Mouse (Mus musculus) C2C12 (cell line): ENCODE measurements at regions not wholly inside any gene's neighbourhood (a gene's known extent, or its start where the extent isn't known, plus 50 kb on each side); places are given as distances from the start of the nearest gene placed in this dataset.

Experiments
- CEBPB ChIP-seq: IDR thresholded peaks from one replicate; pipeline ENCODE4 v1.6.1; 2011; ENCODE audit warnings: low read depth, mild to moderate bottlenecking, control low read depth, moderate library complexity
- CTCF ChIP-seq: IDR thresholded peaks from one replicate; pipeline ENCODE4 v1.5.1; 2011; ENCODE audit not compliant: control insufficient read depth, insufficient read depth, insufficient read length
- MYOD1 ChIP-seq: IDR thresholded peaks from one replicate; pipeline ENCODE4 v1.6.1; 2011; ENCODE audit warnings: low read depth; ENCODE audit not compliant: control insufficient read depth, insufficient read length
- MYOG ChIP-seq: IDR thresholded peaks from one replicate; pipeline ENCODE4 v1.6.1; 2011; ENCODE audit not compliant: control insufficient read depth, insufficient read length; ENCODE audit errors: extremely low read depth

GRCm38 (mm10) chr1:60618389-60618788 is 51.5 kb upstream of the Raph1 start:
- TF ChIP-seq CTCF = no peak
- TF ChIP-seq CEBPB = no peak
- no peak for TF ChIP-seq MYOD1
- TF ChIP-seq MYOG = no peak
